Mouse (Mus musculus) heart, postnatal 25 days (tissue): ENCODE results near the gene Siva1. TPM values are rescaled to one million over a fixed set of nuclear protein-coding genes. Genes with fewer than 3 reads are reported as not detected.

Experiments used
- DNase-seq: peaks from one replicate; pipeline ENCODE4 v3.0.0; 2022; ENCODE audit warnings: low spot score
- intact Hi-C: fragments of 180-260 bp; cut with DNase I; formaldehyde crosslinking; loops from one replicate; pipeline ENCODE4 v1.15.1; 2025
- total RNA-seq, 2 experiments: library from RNA; stranded (reverse); gene quantifications; 2 replicates each; pipeline ENCODE4 v1.2.3; 2021

Siva1 gene
- total RNA-seq, 2 experiments from 2014 or later: 29.5 to 35.7 TPM

GRCm38 (mm10) chr12:112651778-112652439, 7.4 kb downstream of the Siva1 start:
- DNase-seq: no peak
- intact Hi-C loops: no loop called here

GRCm38 (mm10) chr12:112653157-112653824, 8.8 kb downstream of the Siva1 start:
- DNase-seq: peak; percentile 61
- intact Hi-C loops: loop anchor here (1.0 kb wide), 1 partner anchor 54 kb away; no protein-coding TSS in a partner anchor

- intact Hi-C loops: no loop called here
- DNase-seq: no peak
These were observed 9.6 kb downstream of the Siva1 start for GRCm38 (mm10) chr12:112654076-112654475.

- DNase-seq: no peak
- intact Hi-C loops: loop anchor here (2.0 kb wide), 1 partner anchor 16 kb away; the partner anchor contains the start of gene Akt1
These were observed 14.1 kb downstream of the Siva1 start for GRCm38 (mm10) chr12:112658619-112659018.

GRCm38 (mm10) chr12:112659109-112659508, 14.6 kb downstream of the Siva1 start:
- intact Hi-C loops: loop anchor here (2.0 kb wide), 1 partner anchor 16 kb away; the partner anchor contains the start of gene Akt1
- no peak for DNase-seq

- DNase-seq: no peak
- intact Hi-C loops: no loop called here
These were observed 16.3 kb downstream of the Siva1 start for GRCm38 (mm10) chr12:112660576-112661326.

GRCm38 (mm10) chr12:112661327-112661605, 16.8 kb downstream of the Siva1 start:
- no peak for DNase-seq
- intact Hi-C loops: no loop called here

GRCm38 (mm10) chr12:112661851-112662250, 17.4 kb downstream of the Siva1 start:
- intact Hi-C loops: no loop called here
- no peak for DNase-seq

GRCm38 (mm10) chr12:112663303-112663702, 18.8 kb downstream of the Siva1 start:
- DNase-seq: no peak
- intact Hi-C loops: no loop called here

- intact Hi-C loops: no loop called here
- no peak for DNase-seq
These were observed 19.2 kb downstream of the Siva1 start for GRCm38 (mm10) chr12:112663716-112664115.

- intact Hi-C loops: no loop called here
- no peak for DNase-seq
These were observed 19.6 kb downstream of the Siva1 start for GRCm38 (mm10) chr12:112664124-112664523.

- no peak for DNase-seq
- intact Hi-C loops: no loop called here
These were observed 20.2 kb downstream of the Siva1 start for GRCm38 (mm10) chr12:112664656-112665055.

- no peak for DNase-seq
- intact Hi-C loops: no loop called here
These were observed 21.0 kb downstream of the Siva1 start for GRCm38 (mm10) chr12:112665445-112665844.

GRCm38 (mm10) chr12:112665881-112666544, 21.5 kb downstream of the Siva1 start:
- intact Hi-C loops: no loop called here
- no peak for DNase-seq

- DNase-seq: peak; percentile 45
- intact Hi-C loops: no loop called here
These were observed 23.3 kb downstream of the Siva1 start for GRCm38 (mm10) chr12:112667619-112668297.

GRCm38 (mm10) chr12:112670718-112671393, 26.4 kb downstream of the Siva1 start:
- peak; percentile 48 for DNase-seq
- intact Hi-C loops: no loop called here

GRCm38 (mm10) chr12:112671891-112672290, 27.4 kb downstream of the Siva1 start:
- DNase-seq: no peak
- intact Hi-C loops: no loop called here

GRCm38 (mm10) chr12:112672744-112673575, 28.5 kb downstream of the Siva1 start:
- DNase-seq: no peak
- intact Hi-C loops: no loop called here
